Mouse (Mus musculus): ENCODE results near the gene Limd2. TPM values are rescaled to one million over a fixed set of nuclear protein-coding genes. Genes with fewer than 3 reads are reported as not detected.
A peak's percentile ranks its signal among the peaks of the same experiment; 100 is the strongest.
"Not testable (repeated sequence)": the region's sequence is repeated elsewhere in the genome, so short reads cannot be mapped to it uniquely, and the experiment has no call there.

Limd2 gene
- total and polyA plus RNA-seq, 2 experiments from 2014 or later: 8.2 to 40.4 TPM

DNA sequence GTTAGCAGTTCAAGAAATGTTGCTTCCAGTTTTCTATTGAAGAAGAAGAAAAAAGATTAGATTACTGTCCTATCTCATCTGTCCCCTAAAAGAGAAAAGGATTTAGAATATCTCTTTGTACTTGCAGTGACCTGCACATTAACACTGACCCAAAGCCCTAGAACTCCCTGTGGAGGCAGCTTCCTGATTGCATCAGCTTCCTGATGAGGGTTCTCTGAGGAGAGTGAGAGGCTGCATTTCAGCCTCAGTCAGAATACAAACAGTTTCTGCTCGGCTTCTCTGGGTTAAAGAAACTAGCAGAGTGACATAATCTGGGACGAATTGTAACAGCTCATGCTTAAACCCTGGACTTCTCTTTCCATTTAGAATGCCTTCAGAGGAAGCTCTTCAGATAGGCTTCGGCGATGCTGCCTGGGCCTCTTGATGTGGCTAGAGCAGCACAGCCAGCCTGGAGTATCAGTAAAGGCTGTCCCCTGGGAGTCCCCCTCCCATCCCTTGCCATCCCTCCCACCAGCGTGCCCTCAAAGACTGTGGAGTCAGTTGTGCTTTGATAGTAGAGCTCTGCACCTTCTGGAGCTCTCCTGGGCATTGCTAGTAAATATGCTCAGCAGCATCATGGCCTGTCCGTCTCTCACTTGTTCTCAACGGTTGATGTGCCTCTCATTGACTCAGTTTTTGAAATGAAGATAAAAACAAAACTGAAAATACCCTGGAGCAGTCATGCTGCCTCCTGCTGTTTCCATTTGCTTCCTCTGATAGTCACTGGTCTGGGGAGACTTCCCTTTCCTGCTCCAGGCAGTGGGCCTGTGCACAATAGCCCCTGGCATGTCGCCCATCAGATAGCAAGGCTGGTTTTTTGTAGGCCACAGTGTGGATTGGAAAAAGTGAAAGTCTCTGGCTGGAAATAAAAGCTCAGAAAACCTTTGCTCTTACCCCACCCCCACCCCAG, 25.8 kb downstream of the Limd2 start:
- ATAC-seq (ENCODE audit: insufficient read depth, low read depth) (peak; percentile 93), DNase-seq (ENCODE audit: low spot score) (peak; percentile 84)
- TF ChIP-seq EP300 (IDR thresholded peaks at IDR 0.05; ENCODE audit: low read depth) (no peak), CTCF (IDR thresholded peaks at IDR 0.05; ENCODE audit: low read depth) (peak; percentile 31)
- Histone ChIP-seq H3K4me3 (ENCODE audit: low read depth, low read length) (peak overlapping the region; percentile 31), H3K4me2 (ENCODE audit: low read depth, low read length) (peak overlapping the region; percentile 60), H3K9me3 (replicated peaks; ENCODE audit: control insufficient read depth, low read length) (no peaks in the 10 kb centered on the region), H3K4me1 (ENCODE audit: control insufficient read depth, insufficient read depth) (peaks cover 12% of the 10 kb centered on the region; the same call in 1 of the 2 replicates), H3K27ac (ENCODE audit: low read depth) (peak overlapping the region; percentile 94), H3K9ac (replicated peaks; ENCODE audit: low read depth, low read length) (peak overlapping the region; percentile 53), H3K36me3 (replicated peaks; ENCODE audit: control insufficient read depth, insufficient read depth, low read length) (peaks cover 31% of the 10 kb centered on the region), H3K27me3 (ENCODE audit: control insufficient read depth, insufficient read depth, low read length) (no peaks in the 10 kb centered on the region)
- WGBS: 14% methylated on average over 8 of the region's 8 CpGs

DNA sequence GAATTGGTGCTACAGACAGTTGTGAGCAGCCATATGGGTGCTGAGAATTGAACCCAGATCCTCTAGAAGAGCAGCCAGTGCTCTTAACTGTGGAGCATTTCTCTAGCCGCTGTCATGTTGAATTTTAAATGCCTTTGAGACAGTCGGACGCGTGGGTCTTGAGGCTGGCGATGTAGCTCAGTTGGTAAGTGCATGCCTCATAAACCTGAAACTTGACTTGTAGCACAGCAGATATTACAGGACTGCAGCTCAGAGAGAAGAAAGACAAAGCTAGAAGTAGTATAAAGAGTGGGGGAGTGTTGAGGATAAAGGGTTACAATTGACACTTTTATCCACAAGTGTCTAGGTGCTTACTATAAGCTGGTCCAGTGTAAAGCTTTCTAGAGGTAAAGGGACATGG, 28.1 kb downstream of the Limd2 start:
- no peaks in the 10 kb centered on the region for H3K27me3 ChIP-seq (ENCODE audit: control insufficient read depth, insufficient read depth, low read length)
- H3K9ac ChIP-seq (replicated peaks; ENCODE audit: low read depth, low read length): no peak overlapping the region
- 88% methylated on average over 5 of the region's 5 CpGs for WGBS
- H3K4me3 ChIP-seq (ENCODE audit: low read depth, low read length): no peak overlapping the region
- no peak overlapping the region for H3K4me2 ChIP-seq (ENCODE audit: low read depth, low read length)
- no peaks in the 10 kb centered on the region for H3K9me3 ChIP-seq (replicated peaks; ENCODE audit: control insufficient read depth, low read length)
- peaks cover 12% of the 10 kb centered on the region; the same call in 1 of the 2 replicates for H3K4me1 ChIP-seq (ENCODE audit: control insufficient read depth, insufficient read depth)
- no peak for TF ChIP-seq EP300 (IDR thresholded peaks at IDR 0.05; ENCODE audit: low read depth)
- no peak for TF ChIP-seq CTCF (IDR thresholded peaks at IDR 0.05; ENCODE audit: low read depth)
- ATAC-seq (ENCODE audit: insufficient read depth, low read depth) (no peak), DNase-seq (ENCODE audit: low spot score) (no peak)
- no peak overlapping the region for H3K27ac ChIP-seq (ENCODE audit: low read depth)
- H3K36me3 ChIP-seq (replicated peaks; ENCODE audit: control insufficient read depth, insufficient read depth, low read length): peaks cover 39% of the 10 kb centered on the region

DNA sequence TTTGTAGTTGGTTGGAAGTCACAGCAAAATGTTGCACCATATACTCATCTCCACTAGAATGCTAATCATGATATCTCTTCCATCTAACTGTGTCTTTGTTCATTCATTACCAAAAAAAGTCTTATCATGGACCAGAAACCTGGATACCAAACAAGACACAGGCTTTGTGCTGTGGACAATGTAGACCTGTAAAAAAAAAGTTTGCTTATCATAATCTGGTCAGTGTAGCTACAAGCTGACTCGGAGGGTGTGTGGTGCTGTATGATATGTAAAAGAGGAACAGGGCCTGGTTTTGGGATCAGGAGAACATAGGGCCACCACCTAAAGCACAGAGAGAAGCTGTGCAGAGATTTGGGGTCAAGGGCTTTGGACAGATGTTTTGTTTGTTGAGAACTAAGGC, 31.2 kb downstream of the Limd2 start:
- DNase-seq (ENCODE audit: low spot score) (no peak), ATAC-seq (ENCODE audit: insufficient read depth, low read depth) (no peak)
- H3K27me3 ChIP-seq (ENCODE audit: control insufficient read depth, insufficient read depth, low read length): no peaks in the 10 kb centered on the region
- no peak overlapping the region for H3K9ac ChIP-seq (replicated peaks; ENCODE audit: low read depth, low read length)
- H3K9me3 ChIP-seq (replicated peaks; ENCODE audit: control insufficient read depth, low read length): no peaks in the 10 kb centered on the region
- H3K4me3 ChIP-seq (ENCODE audit: low read depth, low read length): no peak overlapping the region
- whole genome bisulfite sequencing: 55% methylated on average over 1 of the region's 1 CpGs
- peaks cover 47% of the 10 kb centered on the region for H3K36me3 ChIP-seq (replicated peaks; ENCODE audit: control insufficient read depth, insufficient read depth, low read length)
- peaks cover 6% of the 10 kb centered on the region; the same call in 1 of the 2 replicates for H3K4me1 ChIP-seq (ENCODE audit: control insufficient read depth, insufficient read depth)
- H3K27ac ChIP-seq (ENCODE audit: low read depth): no peak overlapping the region
- no peak for TF ChIP-seq EP300 (IDR thresholded peaks at IDR 0.05; ENCODE audit: low read depth)
- no peak overlapping the region for H3K4me2 ChIP-seq (ENCODE audit: low read depth, low read length)

DNA sequence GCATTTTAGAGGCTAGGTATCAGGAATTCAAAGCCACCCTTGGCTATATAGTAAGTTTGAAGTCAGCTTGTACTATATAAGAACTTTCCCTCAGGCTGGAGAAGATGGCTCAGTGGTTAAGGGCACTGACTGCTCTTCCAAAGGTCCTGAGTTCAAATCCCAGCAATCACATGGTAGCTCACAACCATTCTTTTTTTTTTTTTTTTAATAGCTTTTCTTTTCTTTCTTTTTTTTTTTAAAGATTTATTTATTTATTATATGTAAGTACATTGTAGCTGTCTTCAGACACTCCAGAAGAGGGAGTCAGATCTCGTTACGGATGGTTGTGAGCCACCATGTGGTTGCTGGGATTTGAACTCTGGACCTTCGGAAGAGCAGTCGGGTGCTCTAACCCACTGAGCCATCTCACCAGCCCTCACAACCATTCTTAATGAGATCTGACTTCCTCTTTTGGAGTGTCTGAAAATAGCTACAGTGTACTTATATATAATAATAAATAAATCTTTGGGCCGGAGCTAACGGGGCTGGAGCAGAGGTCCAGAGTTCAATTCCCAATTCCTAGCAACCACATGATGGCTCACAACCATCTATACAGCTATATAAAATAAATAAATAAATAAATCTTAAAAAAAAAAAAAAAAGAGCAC, 33.8 kb downstream of the Limd2 start:
- H3K9me3 ChIP-seq (replicated peaks; ENCODE audit: control insufficient read depth, low read length); H3K27ac ChIP-seq (ENCODE audit: low read depth); H3K4me2 ChIP-seq (ENCODE audit: low read depth, low read length); H3K27me3 ChIP-seq (ENCODE audit: control insufficient read depth, insufficient read depth, low read length); H3K4me1 ChIP-seq (ENCODE audit: control insufficient read depth, insufficient read depth); ATAC-seq (ENCODE audit: insufficient read depth, low read depth); H3K9ac ChIP-seq (replicated peaks; ENCODE audit: low read depth, low read length); H3K4me3 ChIP-seq (ENCODE audit: low read depth, low read length); DNase-seq (ENCODE audit: low spot score): not testable (repeated sequence)
- H3K36me3 ChIP-seq (replicated peaks; ENCODE audit: control insufficient read depth, insufficient read depth, low read length): peaks cover 62% of the 10 kb centered on the region
- WGBS: 88% methylated on average over 4 of the region's 6 CpGs

DNA sequence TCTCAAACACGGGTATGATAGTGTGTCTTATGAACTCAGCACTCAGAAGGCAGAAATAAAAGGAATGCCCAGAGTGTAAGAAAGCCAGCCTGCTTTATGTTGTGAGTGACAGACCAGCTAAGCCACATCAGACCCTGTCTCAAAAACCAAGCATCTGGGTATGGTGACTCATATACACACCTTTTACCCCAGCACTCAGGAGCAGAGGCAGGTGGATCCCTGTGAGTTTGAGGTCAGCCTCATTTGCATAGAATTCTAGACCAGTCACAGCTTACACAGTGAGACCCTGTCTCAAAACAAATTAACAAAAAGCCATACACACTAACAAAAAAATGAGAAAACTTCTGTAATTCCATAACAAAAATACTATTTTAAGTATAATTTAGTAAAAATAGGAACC, 34.8 kb downstream of the Limd2 start:
- Histone ChIP-seq H3K36me3 (replicated peaks; ENCODE audit: control insufficient read depth, insufficient read depth, low read length) (peaks cover 64% of the 10 kb centered on the region), H3K9ac (replicated peaks; ENCODE audit: low read depth, low read length) (no peak overlapping the region), H3K4me1 (ENCODE audit: control insufficient read depth, insufficient read depth) (no peaks in the 10 kb centered on the region), H3K9me3 (replicated peaks; ENCODE audit: control insufficient read depth, low read length) (no peaks in the 10 kb centered on the region), H3K27ac (ENCODE audit: low read depth) (no peak overlapping the region), H3K4me3 (ENCODE audit: low read depth, low read length) (no peak overlapping the region), H3K27me3 (ENCODE audit: control insufficient read depth, insufficient read depth, low read length) (no peaks in the 10 kb centered on the region), H3K4me2 (ENCODE audit: low read depth, low read length) (no peak overlapping the region)
- WGBS: 78% methylated on average over 1 of the region's 1 CpGs
- no peak for DNase-seq (ENCODE audit: low spot score)
- ATAC-seq (ENCODE audit: insufficient read depth, low read depth): no peak
- TF ChIP-seq CTCF (IDR thresholded peaks at IDR 0.05; ENCODE audit: low read depth): no peak
- TF ChIP-seq EP300 (IDR thresholded peaks at IDR 0.05; ENCODE audit: low read depth): no peak
